Mouse (Mus musculus): ENCODE data around the gene Haghl.

DNA sequence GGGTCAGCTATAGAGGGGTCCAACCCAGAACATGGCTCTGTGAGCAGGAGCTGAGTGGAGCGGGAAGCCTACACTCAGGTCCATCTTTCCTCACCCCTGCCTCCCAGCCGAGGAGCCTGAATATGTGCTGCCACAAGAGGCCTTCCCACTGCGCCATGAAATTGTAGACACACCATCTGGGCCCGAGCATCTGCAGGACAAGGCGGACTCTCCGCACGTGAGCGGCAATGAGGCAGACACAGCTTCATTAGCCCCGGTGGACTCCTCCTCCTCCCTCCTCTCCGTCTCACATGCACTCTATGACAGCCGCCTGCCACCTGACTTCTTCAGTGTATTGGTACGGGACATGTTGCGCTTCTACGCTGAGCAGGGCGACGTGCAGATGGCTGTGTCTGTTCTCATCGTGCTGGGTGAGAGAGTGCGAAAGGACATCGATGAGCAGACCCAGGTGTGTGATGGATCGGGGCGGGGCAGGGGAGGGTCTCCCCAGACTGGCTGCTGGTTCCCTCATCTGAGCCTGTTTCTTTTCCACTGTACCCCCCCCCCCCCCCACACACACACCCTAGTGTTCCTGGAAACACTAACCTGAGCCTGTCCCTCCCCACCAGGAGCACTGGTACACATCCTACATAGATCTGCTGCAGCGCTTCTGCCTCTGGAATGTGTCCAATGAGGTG lies 42.2 kb upstream of the Haghl start:
- no peak for TF ChIP-seq EP300 (IDR thresholded peaks at IDR 0.05; ENCODE audit: low read depth)
- TF ChIP-seq CTCF (IDR thresholded peaks at IDR 0.05; ENCODE audit: low read depth), result no peak

Data from liver, embryonic 14.5 days (tissue).